Mouse (Mus musculus) c-Kit-positive CD71-positive TER-119-positive erythroid progenitor cells, embryonic 14.5 days (primary cell): ENCODE data around the gene Abcb1b.
"Not testable (repeated sequence)": the region's sequence is repeated elsewhere in the genome, so short reads cannot be mapped to it uniquely, and the experiment has no call there.

Experiments used
- DNase-seq: peaks from one replicate; pipeline ENCODE4 v3.0.0-alpha.2; 2013; ENCODE audit warnings: low spot score

The Abcb1b gene

DNA sequence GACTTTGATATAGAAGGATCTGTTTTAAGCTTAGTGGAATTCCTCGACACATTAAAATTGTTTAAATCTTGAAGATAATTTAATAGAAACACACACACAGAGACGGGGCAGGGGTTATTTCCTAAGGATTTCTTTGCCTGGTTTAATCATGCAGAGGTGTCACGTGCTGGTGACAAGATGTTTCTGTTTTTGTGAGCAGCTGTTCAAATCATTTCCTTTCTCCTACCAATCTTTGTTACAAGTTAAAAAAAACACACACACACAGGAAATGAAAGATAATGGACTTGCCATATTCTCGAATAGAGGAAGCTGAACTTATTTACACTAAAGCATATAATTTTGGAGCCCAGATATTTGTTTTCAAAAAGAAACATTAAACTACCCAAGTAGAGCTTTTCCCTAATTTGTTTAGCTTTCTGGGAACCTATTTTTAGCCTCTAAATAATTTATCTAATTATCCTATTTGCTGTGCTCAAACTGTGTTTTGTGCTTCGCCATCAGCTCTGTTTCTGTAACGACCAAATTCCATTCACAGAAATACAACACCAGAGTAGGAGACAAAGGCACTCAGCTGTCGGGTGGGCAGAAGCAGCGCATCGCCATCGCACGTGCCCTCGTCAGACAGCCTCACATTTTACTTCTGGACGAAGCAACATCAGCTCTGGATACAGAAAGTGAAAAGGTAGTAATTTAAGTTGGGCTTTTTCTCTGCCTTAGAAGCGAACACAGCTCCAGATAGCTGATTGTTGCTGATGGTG lies 65.8 kb downstream of the Abcb1b start:
- DNase-seq = no peak

DNA sequence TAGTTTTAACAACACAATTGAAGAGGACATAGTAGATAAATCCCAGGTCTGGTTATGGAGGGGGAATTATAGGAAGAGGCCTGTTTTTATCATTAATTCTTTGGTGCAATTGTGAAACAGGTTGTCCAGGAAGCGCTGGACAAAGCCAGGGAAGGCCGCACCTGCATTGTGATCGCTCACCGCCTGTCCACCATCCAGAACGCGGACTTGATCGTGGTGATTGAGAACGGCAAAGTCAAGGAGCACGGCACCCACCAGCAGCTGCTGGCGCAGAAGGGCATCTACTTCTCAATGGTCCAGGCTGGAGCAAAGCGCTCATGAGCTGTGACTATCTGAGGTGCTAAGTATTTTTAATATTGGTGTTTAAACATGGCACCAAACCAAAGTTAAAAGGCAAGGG lies 67.7 kb downstream of the Abcb1b start:
- not testable (repeated sequence) for DNase-seq

DNA sequence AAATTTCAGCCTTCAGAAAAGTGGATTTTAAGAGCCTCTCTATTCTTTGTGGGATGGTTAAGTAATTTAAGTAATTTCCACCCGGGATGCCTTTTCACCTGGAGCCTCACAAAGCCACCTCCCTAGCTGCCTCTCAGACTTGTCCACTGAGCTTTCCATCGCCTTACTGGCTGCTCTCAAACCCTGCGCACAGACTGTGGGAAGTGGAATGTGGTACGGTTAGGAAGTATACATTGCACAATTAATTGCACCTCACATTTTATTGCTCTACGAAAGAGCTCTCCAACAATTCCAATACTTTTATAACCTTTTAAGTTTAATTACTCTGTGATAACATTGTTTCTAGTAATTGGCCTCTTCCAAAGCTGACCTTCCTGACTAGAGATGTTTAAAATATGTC lies 68.4 kb downstream of the Abcb1b start:
- no peak for DNase-seq

DNA sequence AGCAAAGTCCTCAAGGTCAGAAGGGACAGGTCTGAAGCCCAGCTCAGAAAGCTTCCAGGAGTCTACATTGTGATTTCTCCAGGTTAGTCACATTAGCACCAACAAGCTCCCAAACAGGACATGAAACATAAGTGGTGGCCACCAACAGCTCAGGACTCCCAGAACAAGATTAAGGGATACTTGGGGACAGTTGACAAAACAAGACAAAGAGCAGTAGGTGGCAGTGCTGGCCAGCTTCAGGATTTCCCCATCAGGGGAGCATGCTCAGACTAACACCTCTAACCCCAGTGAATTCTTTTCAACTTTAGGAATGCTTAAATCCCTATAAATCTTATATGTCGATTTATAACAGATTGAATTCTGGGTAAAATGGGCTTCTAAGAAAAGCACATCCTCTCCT lies 70.1 kb downstream of the Abcb1b start:
- peak; percentile 37 for DNase-seq

DNA sequence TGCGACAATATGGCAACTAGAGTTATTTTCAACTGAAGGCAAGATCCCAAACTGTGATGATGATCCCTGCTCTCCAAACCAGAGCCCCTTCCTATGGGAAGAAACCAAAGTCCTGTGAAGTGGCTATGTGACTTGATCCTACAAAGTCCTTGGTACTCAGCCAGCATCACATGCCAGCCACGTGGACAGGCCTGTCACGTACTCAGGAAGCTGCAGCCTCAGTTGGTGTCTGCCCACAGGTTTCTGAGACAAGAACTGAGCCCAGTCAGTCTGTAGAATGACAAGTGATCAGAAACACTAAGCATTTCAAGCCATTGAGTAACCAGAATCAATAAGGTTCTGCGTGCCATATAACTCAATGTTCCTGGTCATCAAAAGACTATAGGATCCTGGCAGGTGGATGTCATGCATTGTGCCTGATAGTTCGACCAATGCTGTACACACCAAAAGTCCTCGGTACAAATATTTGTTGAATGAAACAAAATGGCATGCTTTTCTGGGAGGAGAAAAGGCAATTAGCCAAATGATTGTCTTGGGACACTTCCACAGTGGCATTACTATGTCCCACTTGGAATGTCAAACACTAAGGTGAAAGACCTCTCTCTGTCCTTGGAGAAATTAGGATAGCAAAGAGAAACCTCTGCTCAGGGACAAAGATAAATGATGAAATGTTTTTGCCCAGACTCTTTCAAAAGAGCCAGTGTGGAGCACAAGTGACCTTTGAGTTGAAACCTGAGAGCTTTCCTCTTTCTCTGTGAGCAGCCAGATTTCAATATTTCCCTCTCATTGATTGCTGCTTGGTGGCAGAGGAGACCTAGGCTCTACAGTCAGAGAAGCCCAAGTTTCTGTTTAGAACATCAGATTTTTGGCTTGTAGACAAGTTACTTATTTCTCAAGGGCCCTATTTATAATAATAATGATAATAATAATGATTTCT lies 75.3 kb downstream of the Abcb1b start:
- no peak for DNase-seq

DNA sequence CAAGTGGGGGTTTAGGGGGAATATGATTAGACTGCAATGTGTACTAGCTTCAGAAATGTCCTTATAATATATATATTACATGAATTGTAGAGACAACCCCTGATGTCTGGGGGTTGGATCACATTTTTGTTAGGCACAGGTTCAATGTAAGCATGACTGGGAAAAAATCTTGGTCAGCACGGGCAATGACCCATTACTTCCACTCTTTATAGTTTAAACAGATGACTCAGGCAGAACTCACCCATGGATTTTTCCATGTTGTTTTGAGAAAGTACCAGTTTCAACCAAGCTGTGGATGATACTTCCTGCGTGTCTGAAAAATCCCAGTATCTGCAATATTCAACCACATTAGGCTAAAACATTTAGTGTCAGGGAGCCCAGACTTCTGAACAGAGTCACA lies 79.1 kb downstream of the Abcb1b start:
- DNase-seq = no peak

DNA sequence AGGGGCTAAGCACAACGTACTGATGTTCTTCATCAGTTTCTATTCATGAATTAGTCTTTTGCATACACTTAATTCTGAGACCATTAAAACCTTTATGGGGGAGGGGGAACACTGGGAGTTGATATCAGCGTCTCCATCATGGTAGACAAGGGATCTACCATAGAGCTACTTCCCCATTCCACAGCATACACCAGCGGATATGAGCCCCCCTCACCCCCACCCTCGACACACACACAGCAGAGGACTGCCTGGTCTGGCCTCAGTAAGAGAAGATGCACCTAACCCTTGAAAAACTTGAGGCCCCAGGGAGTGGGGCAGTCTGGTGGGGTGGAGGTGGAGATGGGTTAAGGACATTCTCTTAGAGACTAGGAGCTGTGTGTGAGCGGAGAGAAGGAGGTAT lies 79.9 kb downstream of the Abcb1b start:
- no peak for DNase-seq

DNA sequence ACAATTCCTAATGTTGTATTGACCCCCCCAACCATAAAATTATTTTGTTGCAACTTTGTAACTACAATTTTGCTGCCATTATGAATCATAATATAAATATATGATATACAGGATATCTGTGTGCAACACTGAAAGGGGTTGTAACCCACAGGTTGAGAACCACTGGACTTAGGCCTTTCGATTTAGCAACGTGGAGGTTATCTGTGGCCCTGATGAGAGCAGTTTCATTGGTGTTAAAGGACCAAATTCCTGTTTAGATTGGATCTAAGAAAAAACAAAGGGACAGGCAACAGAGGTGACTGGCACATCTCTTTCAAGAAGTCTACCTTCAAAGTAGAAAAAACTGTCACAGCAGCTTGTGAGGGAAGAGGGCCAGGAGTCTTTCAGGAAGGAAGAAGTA lies 87.9 kb downstream of the Abcb1b start:
- no peak for DNase-seq

DNA sequence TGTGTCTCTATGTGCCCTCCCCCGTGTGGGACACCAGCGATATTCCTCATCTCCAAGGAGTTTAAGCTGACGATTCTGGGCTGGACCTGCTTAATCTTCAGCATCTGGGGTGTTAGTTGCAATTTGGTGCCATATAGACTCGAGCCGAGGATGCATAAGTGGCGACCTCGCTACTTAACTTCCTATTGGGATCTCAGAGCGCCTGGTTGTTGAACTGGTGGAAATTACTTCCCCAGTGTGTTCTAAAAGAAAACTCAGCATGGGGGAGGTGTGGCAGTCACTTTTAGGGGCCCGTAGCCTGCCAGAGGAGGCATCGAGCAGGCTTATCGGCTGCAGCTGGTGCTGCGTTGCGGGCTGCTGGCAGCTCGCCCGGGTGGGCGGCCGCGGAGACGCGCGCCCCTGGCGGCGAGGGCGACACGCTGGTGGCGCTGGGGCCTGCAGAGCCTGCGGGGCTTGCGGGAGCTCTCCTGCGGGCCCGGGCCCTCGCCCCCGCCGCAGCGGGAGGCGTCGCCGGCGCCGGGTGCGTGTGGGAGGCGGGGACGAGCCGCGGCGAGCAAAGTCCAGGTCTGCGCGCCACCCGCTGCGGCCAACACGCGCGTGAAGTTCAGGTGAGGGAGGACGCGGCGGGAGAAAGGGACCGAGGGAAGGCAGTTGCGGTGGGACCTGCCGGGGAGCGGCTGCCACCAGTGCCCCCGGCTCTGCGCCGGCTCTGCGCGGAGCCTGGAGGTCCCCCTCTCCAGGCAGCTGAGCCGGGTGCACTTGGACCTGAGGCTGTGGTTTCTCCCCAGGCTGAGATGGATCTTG lies 95.6 kb downstream of the Abcb1b start, which contains the start of gene Abcb4:
Gene Abcb4 (plus strand): TSS at position 418 of the 804 bp plus-strand sequence.
- DNase-seq = peak; percentile 79

DNA sequence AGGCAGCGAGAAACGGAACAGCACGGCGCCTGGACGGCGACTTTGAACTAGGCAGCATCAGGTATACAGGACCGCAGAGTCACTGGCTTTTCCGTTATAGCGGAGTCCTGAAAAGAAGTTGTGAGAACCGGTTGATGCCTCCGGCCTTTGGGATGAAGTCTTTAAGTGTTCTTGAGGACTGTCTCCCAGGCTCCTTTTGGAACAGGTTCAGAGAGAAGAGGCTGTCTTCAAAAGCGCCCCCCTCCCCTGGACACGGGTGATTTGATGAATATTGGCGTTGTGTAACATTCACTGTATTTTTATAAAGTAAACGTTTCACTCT lies 96.1 kb downstream of the Abcb1b start:
- DNase-seq = peak; percentile 56

DNA sequence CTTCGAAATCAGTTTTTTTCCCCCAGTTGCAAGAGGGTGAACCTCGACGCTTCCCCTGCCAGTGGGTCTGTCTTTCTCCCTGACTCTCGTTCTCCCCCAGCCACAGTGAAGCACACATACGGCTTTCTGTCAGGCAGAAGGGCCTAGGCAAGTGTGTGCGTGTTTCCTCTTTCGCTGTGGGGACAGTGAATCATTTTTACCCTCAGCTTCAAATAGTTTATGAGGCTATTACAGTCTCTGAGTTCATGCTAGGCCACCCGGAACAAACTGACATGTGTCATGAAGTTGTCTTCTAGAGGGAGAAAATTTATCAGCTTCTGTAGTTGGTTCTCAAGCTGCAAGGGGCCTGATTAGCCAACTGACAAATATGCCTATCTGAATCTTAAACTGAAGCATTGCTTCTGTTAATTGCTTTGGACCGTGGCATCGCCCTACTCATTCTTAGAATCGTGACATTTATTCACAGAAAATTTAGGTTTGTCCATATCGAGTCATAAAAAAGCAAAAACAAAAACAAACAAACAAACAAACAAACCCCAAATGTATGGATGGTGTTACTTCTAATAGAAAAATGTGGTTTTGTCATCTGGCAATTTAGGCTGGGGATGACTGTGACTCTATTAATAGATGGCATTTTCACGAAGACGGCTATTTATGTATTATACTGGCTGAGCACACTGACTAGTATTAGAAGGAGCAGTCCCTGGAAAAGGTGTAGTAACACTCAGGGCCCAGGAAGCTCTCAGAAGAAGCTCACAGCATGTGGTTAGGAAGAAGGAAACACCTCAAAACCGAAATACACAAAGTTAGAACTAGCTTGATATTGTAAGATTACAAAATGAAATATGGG lies 96.9 kb downstream of the Abcb1b start:
- peak; percentile 89 for DNase-seq

DNA sequence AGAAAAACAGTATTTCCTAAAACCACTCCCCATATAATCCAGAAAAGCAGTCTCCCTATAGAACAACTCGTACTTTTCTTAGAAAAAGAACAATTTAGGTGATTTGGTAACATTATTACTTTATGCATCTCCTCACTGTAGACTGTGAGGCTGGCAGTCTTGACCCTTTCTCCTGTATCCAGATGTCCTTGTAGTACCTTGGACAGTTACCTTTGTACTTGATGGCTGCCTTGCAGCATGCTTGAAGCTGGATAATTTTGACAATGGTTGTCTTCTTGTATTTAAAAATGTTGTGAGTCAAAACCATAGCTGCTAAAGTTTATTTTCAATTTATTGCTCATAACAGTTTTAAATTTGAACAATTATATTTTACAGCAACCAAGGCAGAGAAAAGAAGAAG lies 98.3 kb downstream of the Abcb1b start:
- peak; percentile 10 for DNase-seq

DNA sequence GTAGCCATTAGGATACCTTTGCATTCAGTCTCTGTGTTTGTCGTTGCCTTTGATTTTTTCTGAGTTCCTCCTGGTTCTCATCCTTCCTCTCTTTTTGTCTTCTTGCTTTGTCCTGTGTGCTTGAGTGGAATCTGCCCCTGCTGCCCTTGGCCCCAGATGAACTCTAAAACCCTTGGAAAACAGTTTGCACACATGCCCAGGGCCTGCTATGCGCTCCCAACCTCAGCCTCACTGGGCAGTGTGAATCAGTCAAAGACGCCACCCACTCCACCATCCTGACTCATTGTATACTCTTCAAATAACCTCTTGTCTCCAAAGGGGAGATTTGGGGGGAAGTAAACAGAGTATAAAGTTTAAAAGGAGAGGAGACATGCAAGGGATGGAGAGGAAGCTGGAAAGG lies 100.3 kb downstream of the Abcb1b start:
- no peak for DNase-seq

DNA sequence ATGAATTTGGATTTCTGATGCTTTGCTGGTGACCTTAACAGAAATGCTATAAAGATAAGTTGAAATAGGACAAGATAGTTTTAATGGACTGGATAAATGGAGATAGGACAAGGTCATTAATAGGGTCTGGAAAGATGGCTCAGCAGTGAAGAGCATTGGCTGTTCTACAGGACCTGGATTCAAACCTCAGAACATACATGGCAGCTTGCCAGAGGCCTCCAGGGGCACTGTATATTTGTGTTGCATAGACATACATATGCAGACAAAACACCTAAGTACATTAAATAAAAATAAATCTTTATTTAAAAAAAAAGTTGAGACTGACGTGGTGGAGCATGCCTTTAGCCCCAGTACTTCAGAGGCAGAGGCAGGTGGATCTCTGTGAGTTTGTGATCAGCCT lies 103.1 kb downstream of the Abcb1b start:
- DNase-seq = no peak

DNA sequence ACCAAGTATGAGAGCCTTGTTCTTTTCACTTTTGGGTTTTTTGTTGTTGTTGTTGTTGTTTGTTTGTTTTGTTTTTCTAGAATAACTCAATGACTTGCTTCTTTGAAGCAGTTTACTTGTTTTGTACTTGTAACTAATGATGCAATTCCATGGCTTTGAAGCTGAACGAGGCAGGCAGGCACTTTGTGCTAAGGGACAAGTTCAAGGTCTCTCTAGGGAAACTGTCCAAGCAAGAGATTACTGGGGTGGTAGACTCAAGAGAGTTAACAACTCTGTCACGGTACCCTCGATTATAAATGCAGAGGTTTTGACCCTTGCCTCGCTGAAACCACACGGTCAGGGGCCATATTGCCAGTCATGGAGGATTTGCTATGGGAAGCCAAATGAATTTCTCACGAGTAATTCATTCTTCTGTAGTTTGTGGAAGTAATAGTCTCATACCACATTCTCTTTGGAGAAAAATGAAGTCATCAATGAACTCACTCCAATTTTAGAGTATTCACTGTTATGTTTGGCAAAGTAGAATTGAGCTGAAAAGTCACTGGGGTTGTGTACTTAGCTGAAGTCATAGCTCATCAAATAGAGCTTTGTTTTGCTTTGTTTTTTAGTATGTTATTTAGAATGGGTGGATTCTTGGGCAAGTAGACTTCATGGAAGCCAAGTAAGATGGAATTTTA lies 104.3 kb downstream of the Abcb1b start:
- no peak for DNase-seq

DNA sequence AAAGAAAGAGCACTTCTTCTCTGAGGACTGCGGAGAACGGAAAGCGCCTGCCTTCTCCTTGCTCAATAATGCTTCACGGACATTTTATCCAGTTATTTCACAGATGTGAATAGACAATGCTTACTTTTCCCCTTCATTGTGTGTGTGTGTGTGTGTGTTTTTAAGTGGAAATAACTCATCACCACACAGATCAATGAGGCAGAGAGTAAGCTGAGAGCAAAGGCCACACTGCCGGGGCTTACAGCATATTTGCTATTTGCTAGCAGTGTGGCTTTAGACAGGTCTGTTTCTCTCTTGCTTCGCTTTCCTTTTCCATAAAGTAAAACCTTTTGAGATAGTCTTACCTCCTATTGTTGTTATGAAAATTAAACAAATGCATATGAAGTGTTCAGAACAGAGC lies 106.6 kb downstream of the Abcb1b start:
- no peak for DNase-seq

DNA sequence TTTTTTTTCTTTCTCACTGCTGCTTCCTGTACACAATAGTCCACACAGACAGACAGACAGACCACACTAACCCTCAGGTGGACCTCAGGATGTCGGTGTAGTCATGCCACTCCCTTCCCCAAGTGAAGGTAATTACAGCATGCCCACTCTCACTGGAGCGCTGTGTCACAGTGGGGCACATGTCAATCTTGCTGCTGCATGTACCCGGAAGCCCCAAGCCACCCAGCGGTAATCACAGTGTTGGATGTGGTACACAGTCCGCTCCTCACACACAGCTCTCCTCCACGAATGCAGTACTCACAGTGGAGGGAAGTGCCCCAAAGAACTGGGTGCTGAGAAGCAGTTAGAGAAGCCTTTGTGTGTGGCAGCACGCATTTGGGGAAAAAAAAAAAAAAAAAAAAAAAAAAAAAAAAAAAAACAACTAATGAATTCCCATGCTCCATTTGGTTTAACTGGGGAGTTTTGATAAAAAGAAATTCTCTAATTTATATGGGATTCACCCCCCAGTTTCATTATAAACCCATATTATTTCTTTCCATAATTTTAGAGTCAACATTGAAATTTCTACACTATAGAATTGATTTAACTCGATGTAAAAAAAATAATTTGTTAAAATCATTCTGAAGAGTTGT lies 113.7 kb downstream of the Abcb1b start:
- no peak for DNase-seq
